Mouse (Mus musculus): Measurements from ENCODE around the gene Ckm.

The Ckm gene

GRCm38 (mm10) chr7:19388699-19389413 lies 15.7 kb upstream of the Ckm start:
- no peak for DNase-seq

- no peak for DNase-seq
Measured at GRCm38 (mm10) chr7:19394484-19394883, 10.1 kb upstream of the Ckm start.

DNA sequence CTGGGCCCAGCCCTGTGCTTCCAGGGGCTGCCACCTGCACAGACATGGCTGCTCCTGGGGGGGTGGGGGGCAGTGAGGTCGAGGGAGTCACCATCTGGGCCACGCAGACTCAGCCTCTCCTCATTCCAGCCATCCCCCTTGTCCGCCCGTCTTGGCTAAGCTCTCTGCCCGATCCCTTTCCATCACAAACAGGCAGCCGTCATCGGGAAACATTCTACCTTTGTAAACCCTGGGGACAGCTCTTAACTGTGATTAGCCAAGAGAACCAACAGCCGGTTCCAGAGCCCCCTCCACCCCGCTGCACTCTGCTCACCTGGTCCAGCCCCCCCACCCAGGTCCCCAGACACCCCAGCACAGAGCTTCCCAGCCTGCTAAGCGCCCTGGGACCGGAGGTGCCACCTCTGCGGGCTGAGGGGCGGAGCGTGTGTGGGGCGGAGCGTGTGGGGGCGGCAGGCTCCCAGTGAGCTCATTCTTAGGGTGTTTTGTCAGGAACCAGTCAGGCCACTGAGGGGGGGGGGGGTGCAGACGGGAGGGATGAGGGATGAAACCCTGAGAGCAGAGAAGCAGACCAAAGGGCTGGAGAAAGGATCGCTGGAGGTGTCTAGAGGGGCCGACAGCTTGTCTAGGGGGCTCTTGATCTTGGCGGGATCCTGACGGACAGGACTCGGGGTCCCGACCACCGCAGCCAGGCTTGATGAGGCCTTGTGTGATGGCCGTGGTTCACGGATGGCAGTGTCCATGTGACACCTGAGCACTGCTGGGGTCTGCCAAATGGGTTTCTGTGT lies 4.9 kb upstream of the Ckm start:
- DNase-seq: no peak

DNA sequence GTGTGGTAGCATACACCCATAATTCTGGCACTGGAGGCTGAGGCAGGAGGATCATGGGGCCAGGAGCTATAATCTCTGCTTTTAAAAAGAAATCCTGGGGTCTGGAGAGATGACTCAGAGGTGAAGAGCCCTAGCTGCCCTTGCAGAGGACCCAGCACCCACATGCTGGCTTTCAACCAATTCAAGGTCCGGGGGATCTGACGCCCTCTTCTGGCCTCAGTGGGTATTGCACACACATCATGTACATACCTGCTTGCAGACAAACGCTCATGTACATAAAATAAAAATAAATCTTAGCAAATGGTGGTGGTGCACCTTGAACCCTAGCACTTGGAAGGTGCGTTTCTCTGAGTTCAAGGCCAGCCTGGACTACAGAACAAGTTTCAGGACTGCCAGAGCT lies 3.6 kb upstream of the Ckm start:
- no peak for DNase-seq

GRCm38 (mm10) chr7:19402535-19403112 lies 2.0 kb upstream of the Ckm start:
- no peak for DNase-seq

DNA sequence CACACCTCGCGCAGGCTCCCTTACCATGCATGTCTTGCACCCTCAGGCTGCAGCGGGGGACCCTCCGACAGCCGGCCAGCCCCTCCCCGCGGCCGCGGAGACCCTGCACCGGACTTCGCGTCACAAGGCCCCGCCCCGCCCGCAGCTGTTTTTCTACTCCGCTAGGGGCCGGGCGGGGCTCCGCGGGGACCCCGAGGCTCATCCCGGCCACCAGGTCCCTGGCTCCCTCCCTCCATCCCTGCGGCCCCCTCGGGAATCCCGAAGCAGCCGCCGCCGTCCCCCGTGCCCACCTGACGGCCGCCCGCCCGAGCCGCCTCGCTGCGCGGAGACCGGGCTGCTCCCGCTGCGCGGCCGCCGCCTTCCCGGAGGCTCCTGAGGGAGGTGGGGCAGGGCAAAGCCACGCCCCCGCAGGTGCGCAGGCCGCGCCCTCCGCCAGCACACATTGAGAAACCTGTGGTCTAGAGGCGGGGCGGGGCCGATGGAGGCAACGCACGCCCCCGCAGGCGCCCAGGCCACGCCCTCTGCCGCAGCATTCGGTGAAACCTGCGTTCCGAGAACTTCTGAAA lies 762 bp upstream of the Ckm start, which contains the start of gene Klc3:
Gene Klc3, minus strand, starts transcription at position 374 of the 566 bp plus-strand sequence.
- DNase-seq: no peak

- peak; percentile 83 for DNase-seq
Measured at GRCm38 (mm10) chr7:19405417-19405816, 841 bp downstream of the Ckm start.

DNA sequence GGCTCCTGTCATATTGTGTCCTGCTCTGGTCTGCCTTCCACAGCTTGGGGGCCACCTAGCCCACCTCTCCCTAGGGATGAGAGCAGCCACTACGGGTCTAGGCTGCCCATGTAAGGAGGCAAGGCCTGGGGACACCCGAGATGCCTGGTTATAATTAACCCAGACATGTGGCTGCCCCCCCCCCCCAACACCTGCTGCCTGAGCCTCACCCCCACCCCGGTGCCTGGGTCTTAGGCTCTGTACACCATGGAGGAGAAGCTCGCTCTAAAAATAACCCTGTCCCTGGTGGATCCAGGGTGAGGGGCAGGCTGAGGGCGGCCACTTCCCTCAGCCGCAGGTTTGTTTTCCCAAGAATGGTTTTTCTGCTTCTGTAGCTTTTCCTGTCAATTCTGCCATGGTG lies 5.2 kb downstream of the Ckm start:
- DNase-seq: no peak

DNA sequence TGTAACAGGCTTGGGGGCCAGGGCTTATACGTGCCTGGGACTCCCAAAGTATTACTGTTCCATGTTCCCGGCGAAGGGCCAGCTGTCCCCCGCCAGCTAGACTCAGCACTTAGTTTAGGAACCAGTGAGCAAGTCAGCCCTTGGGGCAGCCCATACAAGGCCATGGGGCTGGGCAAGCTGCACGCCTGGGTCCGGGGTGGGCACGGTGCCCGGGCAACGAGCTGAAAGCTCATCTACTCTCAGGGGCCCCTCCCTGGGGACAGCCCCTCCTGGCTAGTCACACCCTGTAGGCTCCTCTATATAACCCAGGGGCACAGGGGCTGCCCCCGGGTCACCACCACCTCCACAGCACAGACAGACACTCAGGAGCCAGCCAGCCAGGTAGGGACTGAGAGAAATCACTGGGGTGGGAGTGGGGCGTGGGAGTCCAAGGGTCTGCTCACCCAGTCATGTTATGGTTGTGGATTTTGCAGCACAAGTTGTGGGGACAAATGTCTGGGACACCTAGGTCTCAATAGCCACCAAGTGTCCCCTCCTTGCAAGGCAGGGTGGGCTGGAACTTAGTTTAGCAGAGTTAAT lies 6.3 kb downstream of the Ckm start:
- no peak for DNase-seq

- DNase-seq: no peak
Measured at GRCm38 (mm10) chr7:19411783-19412182, 7.2 kb downstream of the Ckm start.

- DNase-seq: no peak
Measured at GRCm38 (mm10) chr7:19413525-19413924, 8.9 kb downstream of the Ckm start.

GRCm38 (mm10) chr7:19416590-19416989 lies 12.0 kb downstream of the Ckm start:
- no peak for DNase-seq

DNA sequence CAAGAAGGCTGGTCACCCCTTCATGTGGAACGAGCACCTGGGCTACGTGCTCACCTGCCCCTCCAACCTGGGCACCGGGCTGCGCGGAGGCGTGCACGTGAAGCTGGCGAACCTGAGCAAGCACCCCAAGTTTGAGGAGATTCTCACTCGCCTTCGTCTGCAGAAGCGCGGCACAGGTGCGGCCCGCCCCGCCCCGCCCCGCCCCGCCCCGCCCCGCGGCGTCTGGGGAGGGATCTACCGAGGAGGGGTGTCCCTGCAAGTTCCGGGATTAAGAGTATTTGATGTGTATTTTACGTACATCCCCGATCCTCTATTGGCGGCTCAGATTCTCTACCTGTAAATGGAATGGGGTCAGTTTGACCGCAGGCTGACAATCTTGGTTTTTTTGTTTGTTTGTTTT lies 15.5 kb downstream of the Ckm start:
- no peak for DNase-seq

DNA sequence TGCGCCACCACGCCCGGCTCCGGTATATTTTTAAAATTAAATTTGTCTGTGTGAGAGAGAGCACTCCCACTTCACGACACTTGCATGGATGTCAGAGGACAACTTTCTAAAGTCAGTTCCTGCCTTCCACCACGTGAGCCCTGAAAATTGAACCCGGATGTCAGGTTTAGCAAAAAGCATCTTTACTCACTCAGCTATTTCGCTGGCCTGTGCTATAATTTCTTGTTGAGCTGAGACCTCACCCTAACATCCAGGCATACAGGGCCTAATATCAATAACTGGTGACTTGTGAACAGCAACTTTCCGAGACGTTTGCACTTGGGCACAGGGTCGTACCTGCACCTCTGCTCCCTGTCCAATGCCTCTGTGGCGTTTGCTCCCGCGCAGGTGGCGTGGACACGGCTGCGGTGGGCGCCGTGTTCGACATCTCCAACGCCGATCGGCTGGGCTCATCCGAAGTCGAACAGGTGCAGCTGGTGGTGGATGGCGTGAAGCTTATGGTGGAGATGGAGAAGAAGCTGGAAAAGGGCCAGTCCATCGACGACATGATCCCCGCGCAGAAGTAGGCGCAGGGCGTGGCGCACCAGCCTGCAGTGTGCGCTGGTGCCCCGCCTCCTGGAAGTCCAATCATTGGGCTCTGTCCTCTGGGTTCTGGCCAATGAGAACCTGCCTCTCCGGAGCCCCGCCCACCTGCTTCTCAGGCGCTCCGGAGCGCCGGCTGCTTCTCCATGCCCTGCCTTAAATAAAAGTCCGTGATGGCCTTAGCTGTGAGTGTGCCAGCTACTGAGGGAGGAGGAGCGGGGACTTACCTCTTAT lies 16.5 kb downstream of the Ckm start:
- peak; percentile 86 for DNase-seq

GRCm38 (mm10) chr7:19423083-19423482 lies 18.5 kb downstream of the Ckm start:
- no peak for DNase-seq

DNA sequence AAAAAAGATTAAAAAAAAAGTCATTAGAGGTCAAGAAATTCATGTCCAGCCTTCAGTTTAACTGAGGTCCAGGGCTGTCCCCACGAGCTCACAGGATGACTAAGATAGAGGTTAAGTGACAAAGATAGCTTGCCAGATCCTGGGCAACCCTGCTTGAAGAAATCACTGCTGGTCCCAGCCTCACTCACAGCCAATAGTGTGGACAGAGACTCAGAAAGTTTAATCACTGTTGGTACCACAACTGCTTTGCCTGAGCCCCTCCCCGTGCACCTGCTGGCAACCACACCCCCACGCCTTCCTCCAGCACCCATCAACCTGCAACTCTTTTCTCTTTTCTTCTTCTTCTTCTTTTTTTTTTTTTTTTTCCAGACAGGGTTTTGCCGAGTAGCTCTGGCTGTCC lies 19.5 kb downstream of the Ckm start:
- no peak for DNase-seq

GRCm38 (mm10) chr7:19426349-19426748 lies 21.8 kb downstream of the Ckm start:
- DNase-seq: no peak

- DNase-seq: no peak
Measured at GRCm38 (mm10) chr7:19426888-19427287, 22.3 kb downstream of the Ckm start.

DNA sequence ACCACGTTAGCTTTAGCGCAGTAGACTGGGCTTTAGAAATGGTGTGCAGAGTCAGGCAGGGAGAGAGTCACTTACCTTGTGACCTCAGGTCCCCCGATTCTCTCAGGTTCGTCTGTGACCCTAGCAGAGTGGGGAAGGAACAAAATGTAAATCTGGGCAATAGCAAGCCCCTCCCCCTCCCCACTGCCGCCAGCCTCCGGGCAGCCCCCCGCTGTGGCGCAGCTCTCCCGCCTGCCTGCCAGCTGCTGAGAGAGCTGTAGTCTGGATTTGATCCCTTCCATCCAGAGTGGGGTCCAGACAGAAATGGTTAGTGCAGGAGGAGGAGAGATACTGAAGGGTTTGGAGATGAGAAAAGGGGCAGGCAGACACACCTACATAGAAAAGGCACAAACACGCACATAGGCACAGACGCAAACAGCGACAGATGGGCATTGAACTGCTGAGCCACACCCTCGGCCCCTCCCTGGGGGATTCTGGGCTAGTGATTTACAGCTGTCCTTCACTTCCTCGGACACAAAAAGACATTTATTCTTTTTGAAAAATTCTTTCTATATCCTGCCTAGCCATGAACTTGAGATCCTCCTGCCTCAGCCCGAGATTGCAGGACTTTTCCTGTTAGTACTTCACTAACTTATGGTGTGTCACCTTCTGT lies 23.5 kb downstream of the Ckm start:
- no peak for DNase-seq

GRCm38 (mm10) chr7:19429726-19430125 lies 25.1 kb downstream of the Ckm start:
- DNase-seq: no peak

DNA sequence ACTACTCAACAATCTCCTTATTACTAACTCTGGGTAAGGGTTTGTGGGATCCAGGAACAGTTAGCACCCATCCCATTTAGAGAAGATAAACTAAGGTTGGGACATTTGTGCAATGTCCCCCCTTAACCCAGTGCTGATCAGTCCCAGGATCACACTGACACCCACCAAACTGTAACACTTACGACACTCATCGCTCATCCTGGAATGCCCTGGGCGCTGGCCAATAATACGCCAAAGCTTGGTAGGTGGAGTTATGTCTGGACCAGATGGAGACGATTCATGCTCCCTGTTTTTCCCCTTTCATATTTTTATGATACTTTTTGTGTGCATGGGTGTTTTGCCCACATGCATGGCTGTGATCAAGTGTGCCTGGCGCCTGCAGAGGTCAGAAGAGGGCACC lies 25.8 kb downstream of the Ckm start:
- DNase-seq: no peak

GRCm38 (mm10) chr7:19432475-19432874 lies 27.9 kb downstream of the Ckm start:
- no peak for DNase-seq
